Mouse (Mus musculus): ENCODE results near the gene Cnnm1. TPM values are rescaled to one million over a fixed set of nuclear protein-coding genes. Genes with fewer than 3 reads are reported as not detected.
A peak's percentile ranks its signal among the peaks of the same experiment; 100 is the strongest.

Gene Cnnm1
- total RNA-seq, 2 experiments from 2014 or later = 39.3 to 40.4 TPM

GRCm38 (mm10) chr19:43524187-43525103 is 84.2 kb downstream of the Cnnm1 start, which contains the start of gene Got1:
Gene Got1 (minus strand): TSS chr19:43524605.
- DNase-seq (ENCODE audit: extremely low spot score in 1 of 2, low spot score in 2 of 2) = peak; percentile 96 to 97
- intact Hi-C loops (cut with DNase I) = no loop called here

- peak; percentile 53 to 64 for DNase-seq (ENCODE audit: extremely low spot score in 1 of 2, low spot score in 2 of 2)
- intact Hi-C loops (cut with DNase I) = no loop called here
Measured at GRCm38 (mm10) chr19:43525104-43525482, 84.9 kb downstream of the Cnnm1 start.

GRCm38 (mm10) chr19:43525566-43525965 is 85.3 kb downstream of the Cnnm1 start:
- intact Hi-C loops (cut with DNase I) = no loop called here
- no peak for DNase-seq (ENCODE audit: extremely low spot score in 1 of 2, low spot score in 2 of 2)

GRCm38 (mm10) chr19:43526025-43526424 is 85.8 kb downstream of the Cnnm1 start:
- intact Hi-C loops (cut with DNase I) = no loop called here

GRCm38 (mm10) chr19:43527131-43527530 is 86.9 kb downstream of the Cnnm1 start:
- intact Hi-C loops (cut with DNase I) = no loop called here

More at GRCm38 (mm10) chr19:43526025-43526424, 85.8 kb downstream of the Cnnm1 start:
- DNase-seq (ENCODE audit: extremely low spot score in 1 of 2, low spot score in 2 of 2) = no peak

GRCm38 (mm10) chr19:43528056-43528587 is 87.9 kb downstream of the Cnnm1 start:
- DNase-seq (ENCODE audit: extremely low spot score in 1 of 2, low spot score in 2 of 2) = no peak
- intact Hi-C loops (cut with DNase I) = no loop called here

More at GRCm38 (mm10) chr19:43527131-43527530, 86.9 kb downstream of the Cnnm1 start:
- no peak for DNase-seq (ENCODE audit: extremely low spot score in 1 of 2, low spot score in 2 of 2)

GRCm38 (mm10) chr19:43530197-43530770 is 90.0 kb downstream of the Cnnm1 start:
- intact Hi-C loops (cut with DNase I) = loop anchor here (5.0 kb wide), 1 partner anchor 127 kb away; no protein-coding TSS in a partner anchor
- peak; percentile 73 to 74 for DNase-seq (ENCODE audit: extremely low spot score in 1 of 2, low spot score in 2 of 2)

- intact Hi-C loops (cut with DNase I) = loop anchor here (5.0 kb wide), 1 partner anchor 126 kb away; no protein-coding TSS in a partner anchor
- DNase-seq (ENCODE audit: extremely low spot score in 1 of 2, low spot score in 2 of 2) = no peak
Measured at GRCm38 (mm10) chr19:43530921-43531320, 90.7 kb downstream of the Cnnm1 start.

- no peak for DNase-seq (ENCODE audit: extremely low spot score in 1 of 2, low spot score in 2 of 2)
- intact Hi-C loops (cut with DNase I) = no loop called here
Measured at GRCm38 (mm10) chr19:43535372-43535771, 95.1 kb downstream of the Cnnm1 start.

- DNase-seq (ENCODE audit: extremely low spot score in 1 of 2, low spot score in 2 of 2) = no peak
- intact Hi-C loops (cut with DNase I) = no loop called here
Measured at GRCm38 (mm10) chr19:43546337-43547117, 106.3 kb downstream of the Cnnm1 start.

Other genes with a start within 250 kb of the Cnnm1 start
- gene Hpse2, start 52.1 kb upstream of the Cnnm1 start, total RNA-seq (2021) = under 1 TPM; 0.45 to 0.71 TPM
- 100 to 1,000 TPM; 213 to 228 TPM for gene Got1, start 84.2 kb downstream of the Cnnm1 start, total RNA-seq (2021)
- gene Nkx2-3, start 171.9 kb downstream of the Cnnm1 start, total RNA-seq (2021) = not detected
- 10 to 100 TPM; 34.7 to 38.3 TPM for gene Slc25a28, start 234.4 kb downstream of the Cnnm1 start, total RNA-seq (2021)
- 10 to 100 TPM; 24.6 to 25.7 TPM for gene Entpd7, start 249.2 kb downstream of the Cnnm1 start, total RNA-seq (2021)